Mouse (Mus musculus) left cerebral cortex, adult 8-10 months (tissue): Measurements from ENCODE around the gene Ddx28. TPM values are rescaled to one million over a fixed set of nuclear protein-coding genes. Genes with fewer than 3 reads are reported as not detected.

Source experiments
- DNase-seq, 2 experiments: peaks; one replicate each; pipeline ENCODE4 v3.0.0; 2022; ENCODE audit warnings: low spot score in 2 of 2
- total RNA-seq, 4 experiments: library from RNA; stranded (reverse); gene quantifications; 2 replicates each; pipeline ENCODE4 v1.2.4; 2022

Gene Ddx28
- total RNA-seq, result 10 to 100 TPM; 13.9 to 16.8 (median 14.8) TPM

DNA sequence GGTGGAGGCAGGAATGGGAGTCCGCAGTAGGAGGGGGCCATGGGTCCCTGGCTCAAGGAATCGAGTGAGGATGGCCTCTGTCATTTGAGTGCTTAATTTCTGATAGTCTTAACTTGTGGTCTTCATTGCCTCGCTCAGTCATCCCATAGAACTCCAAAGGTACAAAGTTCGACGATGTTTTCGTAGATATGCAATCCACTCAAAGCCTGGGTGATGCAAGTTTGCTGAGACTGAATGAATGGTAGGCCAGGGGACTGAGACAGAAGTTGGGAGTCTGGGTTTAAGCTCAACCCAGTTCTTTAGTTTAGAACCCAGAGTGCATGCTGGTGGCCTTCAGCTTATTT is at the start of gene Ddx28:
Ddx28 (minus strand) TSS at position 240 of the 344 bp plus-strand sequence.
- no peak for DNase-seq

DNA sequence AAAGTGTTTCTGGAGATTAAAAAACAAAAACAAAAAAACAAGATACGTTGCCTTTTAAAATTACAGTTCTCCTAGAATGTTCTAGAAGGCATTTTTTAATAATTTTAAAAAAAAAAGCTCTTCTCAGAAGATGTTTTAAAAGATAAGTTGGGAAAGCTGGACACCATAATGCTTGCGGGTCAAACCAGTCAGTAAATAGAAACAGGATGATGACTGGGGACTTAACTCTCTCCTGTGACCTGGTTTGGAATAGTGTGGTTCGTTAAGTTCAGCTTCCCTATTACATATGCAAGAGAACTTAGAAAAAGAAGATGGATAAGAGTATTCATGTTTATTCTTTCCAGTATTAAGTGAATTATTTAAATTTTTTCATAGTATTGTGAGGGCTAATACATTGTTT is 48.8 kb upstream of the Ddx28 start:
- DNase-seq, result no peak

- DNase-seq, result peak; percentile 31 to 52
These were observed 48.1 kb upstream of the Ddx28 start for GRCm38 (mm10) chr8:106059613-106060371.

GRCm38 (mm10) chr8:106058731-106059612 is 47.3 kb upstream of the Ddx28 start, which contains the start of gene Nfatc3:
Gene Nfatc3 (plus strand): TSS chr8:106058840.
- peak; percentile 73 to 97 for DNase-seq

DNA sequence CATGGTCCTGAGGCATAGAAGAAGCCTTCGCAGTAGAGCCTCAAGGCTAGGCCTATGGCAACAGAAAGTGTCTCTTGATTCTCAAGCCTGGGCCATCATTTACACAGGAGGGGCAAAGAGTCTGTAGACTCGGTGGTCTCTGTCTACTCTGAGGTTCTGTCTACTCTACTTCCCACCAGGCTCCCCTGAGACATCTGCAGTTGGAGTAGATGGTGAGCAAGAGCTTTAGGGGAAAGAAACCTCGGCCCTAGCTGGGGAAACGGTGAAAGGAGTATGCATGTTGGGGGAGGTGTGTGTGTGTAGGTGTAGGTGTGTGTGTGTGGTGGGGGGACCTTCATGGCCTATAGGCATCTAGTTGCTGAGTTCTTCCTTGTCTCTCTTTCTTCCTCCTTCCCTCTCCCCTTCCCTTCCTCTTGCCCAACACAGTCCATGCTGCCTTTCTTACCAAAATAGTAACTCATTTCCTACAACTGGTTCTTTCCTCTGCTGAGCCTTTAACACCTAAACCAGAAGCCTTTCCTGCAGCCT is 44.8 kb upstream of the Ddx28 start:
- DNase-seq, result no peak

GRCm38 (mm10) chr8:106055038-106055437 is 43.4 kb upstream of the Ddx28 start:
- no peak for DNase-seq

- no peak for DNase-seq
These were observed 42.6 kb upstream of the Ddx28 start for GRCm38 (mm10) chr8:106054190-106054811.

GRCm38 (mm10) chr8:106052510-106053089 is 40.9 kb upstream of the Ddx28 start:
- DNase-seq, result no peak

GRCm38 (mm10) chr8:106051068-106051467 is 39.4 kb upstream of the Ddx28 start:
- DNase-seq, result no peak

GRCm38 (mm10) chr8:106049840-106050239 is 38.2 kb upstream of the Ddx28 start:
- no peak for DNase-seq

DNA sequence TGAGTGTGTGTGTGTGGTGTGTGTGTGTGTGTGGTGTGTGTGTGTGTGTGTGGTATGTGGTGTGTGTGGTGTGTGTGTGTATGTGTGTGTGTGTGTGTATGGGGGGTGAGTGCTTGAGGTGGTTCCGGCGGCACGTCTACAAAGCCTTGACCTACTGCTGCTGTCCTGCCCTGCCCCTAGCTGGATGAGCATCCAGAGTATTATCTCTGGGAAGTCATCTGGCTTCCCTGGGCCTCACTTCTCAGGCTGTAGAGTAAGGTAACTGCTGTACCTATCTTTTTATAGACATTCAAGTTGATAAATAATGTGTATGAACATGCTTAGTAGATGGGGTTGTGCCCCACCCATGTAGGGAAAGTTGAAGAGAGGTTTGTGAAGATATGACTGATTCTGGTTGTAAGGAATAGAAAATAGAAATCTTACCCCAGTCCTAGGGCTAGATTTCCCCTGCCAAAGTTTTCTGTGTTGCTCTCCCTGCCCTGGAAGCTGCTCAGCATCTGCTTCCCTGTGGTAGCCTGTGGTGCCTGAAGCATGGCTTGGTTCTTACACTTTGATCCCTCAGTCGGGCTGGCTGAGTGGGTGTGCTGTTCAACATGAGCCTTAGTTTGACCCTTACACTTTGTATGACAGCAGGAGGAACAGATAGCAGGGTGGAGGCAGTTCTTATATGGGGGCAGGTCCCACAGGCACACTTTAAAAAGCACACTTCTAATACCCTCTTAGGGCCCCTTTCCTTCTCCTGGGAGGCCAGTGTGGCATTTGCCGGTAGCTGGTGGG is 36.4 kb upstream of the Ddx28 start:
- DNase-seq, result no peak

DNA sequence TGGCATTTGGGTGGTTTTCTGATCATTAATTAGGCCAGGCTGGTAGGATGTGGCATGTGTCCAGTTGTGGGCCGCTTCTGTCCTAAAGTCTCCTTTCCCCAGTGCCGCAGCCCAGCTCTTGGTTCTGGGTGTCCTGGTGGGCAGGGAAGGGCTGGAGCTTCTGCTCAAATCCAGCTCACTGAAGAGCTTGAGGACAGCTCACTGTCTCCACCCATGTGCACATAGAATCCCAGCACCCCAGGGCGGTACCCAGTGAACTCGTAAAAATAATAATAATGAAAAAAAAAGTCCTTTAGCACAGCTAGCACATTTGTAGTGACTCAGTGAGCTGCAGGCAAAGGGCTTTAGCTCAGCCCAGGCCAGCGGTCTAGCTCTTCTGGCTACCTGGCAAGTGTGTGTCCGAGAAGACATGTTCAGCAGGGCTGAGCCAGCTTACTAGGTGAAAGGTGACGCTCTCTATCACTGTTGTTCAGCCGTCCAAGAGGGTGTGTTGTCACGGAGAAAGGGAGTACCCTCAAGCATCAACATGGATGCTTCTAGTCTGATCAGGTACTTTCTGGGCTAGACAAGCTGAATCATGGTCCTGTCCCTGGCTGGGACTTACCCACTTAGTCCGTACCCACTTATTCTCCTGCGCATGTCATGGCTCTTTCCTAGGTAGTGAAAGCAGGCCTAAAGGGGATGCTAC is 35.3 kb upstream of the Ddx28 start:
- no peak for DNase-seq

DNA sequence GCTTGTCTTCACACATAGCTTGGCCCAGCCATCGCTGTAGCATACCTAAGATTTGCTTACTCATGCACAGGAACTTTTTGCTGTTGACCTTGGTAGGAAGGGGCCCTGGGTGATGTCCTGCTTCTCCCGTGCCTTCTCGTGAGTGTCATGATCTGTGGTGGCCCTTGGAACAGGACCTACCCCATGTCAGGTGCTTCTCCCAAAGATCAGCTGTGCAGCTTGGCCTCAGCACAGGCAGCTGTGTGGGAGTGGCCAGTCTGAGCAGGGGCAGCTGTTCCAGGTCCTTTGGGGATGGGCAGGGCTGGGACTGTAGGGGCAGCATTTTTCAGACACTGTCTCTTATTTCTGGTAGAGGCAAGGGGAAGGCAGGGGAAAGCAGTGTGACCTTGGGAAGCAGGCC is 32.5 kb upstream of the Ddx28 start:
- no peak for DNase-seq

DNA sequence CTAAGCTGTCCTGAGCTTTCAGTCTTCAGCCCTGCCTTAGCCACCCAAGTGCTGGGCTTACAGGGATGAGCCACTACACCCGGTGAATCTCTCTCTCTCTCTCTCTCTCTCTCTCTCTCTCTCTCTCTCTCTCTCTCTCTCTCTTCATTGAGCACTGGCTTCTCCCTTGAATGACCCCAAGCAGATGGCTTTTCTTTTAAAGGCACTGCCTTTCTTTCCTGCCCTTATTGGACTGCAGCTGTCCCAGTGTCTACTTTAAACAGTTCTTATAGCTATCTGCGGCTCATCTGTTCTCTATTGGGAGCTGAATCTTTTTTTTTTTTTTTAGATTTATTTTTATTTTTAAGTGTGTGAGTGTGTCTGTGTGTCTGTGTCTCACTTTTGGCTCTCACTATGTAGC is 31.4 kb upstream of the Ddx28 start:
- no peak for DNase-seq

DNA sequence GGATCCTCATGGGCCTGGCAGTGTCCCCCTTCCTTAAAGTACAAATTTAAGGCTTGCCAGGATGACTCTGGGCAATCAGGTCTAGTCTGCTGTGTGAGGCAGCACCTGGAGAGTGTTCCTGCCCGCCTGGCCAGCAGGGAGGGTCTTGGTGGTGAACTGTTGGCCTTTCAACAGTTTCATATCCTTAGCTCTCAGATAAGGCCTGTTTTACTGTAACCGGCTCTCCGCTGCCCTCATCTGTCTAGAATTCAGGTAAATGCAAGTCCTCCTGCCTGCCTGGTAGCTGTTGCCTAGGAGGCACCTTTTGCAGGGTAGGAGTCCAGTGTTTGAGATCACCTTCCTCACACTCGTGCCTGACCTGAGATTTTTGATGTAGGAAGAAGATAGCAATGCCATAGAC is 28.5 kb upstream of the Ddx28 start:
- no peak for DNase-seq

DNA sequence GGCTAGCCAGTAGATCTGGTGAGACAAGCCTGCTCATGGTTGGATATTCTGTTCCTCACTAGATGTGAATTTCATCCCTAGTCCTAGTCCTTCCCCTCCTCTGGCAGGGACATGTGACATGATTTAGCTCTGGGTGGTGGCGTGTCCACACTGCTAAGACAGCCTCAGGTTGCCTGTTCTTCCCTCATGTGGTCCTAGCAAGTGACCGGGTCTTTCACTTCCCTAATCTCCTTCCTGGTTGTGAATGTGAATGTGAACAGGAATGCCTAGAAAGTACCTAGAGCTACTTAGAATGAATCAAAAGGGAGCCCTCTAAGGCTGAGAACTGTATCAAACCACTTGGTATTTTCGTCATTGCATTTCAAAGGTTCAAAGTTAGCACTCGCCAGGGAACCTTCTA is 27.9 kb upstream of the Ddx28 start:
- DNase-seq, result no peak

DNA sequence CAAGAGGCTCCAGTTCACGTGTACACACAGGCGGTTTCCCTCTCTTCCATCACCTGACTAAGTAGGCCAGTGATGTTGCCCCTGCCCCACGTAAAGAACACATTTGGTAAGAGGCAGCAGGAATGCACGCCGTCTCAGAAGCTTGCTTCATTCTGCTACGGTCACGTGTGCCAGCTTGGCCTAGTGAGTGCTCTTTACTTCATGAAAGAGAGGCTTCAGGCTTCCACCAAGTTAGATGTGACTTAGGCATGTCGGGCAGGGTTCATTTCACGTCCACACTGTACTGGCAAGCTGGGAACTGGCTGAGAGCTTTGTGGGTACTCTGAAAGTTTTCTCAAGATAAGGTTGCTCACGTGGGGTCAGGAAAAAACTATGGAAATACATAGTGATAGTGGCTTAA is 27.0 kb upstream of the Ddx28 start:
- no peak for DNase-seq

- peak; percentile 41 to 58 for DNase-seq
These were observed 10.8 kb upstream of the Ddx28 start for GRCm38 (mm10) chr8:106022483-106022882.

- no peak for DNase-seq
These were observed 6.4 kb upstream of the Ddx28 start for GRCm38 (mm10) chr8:106018039-106018438.

DNA sequence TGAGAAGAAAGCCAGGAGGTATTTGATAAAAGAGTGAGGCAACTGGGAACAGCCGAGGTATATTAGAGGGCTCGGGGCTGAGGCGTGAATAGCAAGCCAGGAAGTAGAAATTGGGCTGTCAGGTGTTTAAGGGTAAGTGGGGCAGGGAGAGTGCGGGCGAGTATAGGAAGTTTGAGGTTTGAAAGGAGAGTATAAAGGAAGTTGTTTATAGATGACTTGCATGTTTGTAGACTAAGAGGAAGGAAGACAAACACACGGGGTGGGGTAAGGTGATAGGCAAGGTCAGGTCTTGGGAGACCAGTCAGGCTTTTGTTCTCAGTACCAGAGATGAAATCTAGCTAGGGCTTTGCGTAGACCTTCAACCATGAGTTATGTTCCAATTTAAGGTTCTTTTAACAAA is 5.4 kb upstream of the Ddx28 start:
- DNase-seq, result no peak
